Mouse (Mus musculus) heart, embryonic 14.5 days (tissue): ENCODE results near the gene Gm266. TPM values are rescaled to one million over a fixed set of nuclear protein-coding genes. Genes with fewer than 3 reads are reported as not detected.

Experiments
- ATAC-seq: fragments of 200-750 bp; cut with Nextera tagmentation; 2 replicates; pipeline ENCODE4 v1.8.0; 2017; ENCODE audit warnings: low read depth, moderate TSS enrichment; ENCODE audit not compliant: insufficient number of reproducible peaks, insufficient read depth, low FRiP score
- H3K27ac ChIP-seq, 2 experiments: fragments of 200-500 bp in 1 of 2; fragments of 300-500 bp in 1 of 2; sonication (generic) in 1 of 2; replicated peaks in 1 of 2; 2 replicates each; pipeline ENCODE4 v1.5.1; 2012 to 2014; ENCODE audit warnings: low read depth in 2 of 2, low read length in 2 of 2, control low read depth in 1 of 2, mild to moderate bottlenecking in 1 of 2, mixed read lengths in 1 of 2; ENCODE audit not compliant: control insufficient read depth in 1 of 2, insufficient read depth in 1 of 2
- H3K27me3 ChIP-seq: fragments of 300-500 bp; sonication (generic); 2 replicates; pipeline ENCODE4 v1.6.1; 2014; ENCODE audit warnings: mild to moderate bottlenecking, low read length, control low read depth; ENCODE audit not compliant: control insufficient read depth, insufficient read depth
- H3K36me3 ChIP-seq: fragments of 300-500 bp; sonication (generic); 2 replicates; pipeline ENCODE4 v1.6.1; 2014; ENCODE audit warnings: mild to moderate bottlenecking, control low read depth, low read length, mixed read lengths; ENCODE audit not compliant: control insufficient read depth, insufficient read depth
- H3K4me1 ChIP-seq, 2 experiments: fragments of 200-500 bp in 1 of 2; fragments of 300-500 bp in 1 of 2; sonication (generic) in 1 of 2; 2 replicates each; pipeline ENCODE4 v1.6.1; 2012 to 2014; ENCODE audit warnings: low read length in 2 of 2, control low read depth in 1 of 2, mixed read lengths in 1 of 2; ENCODE audit not compliant: control insufficient read depth in 2 of 2, insufficient read depth in 2 of 2
- H3K4me2 ChIP-seq: fragments of 300-500 bp; sonication (generic); 2 replicates; pipeline ENCODE4 v1.6.1; 2014; ENCODE audit warnings: mild to moderate bottlenecking, low read length
- H3K4me3 ChIP-seq, 2 experiments: fragments of 200-500 bp in 1 of 2; fragments of 300-500 bp in 1 of 2; sonication (generic) in 1 of 2; 2 replicates each; pipeline ENCODE4 v1.5.1; 2012 to 2014; ENCODE audit warnings: low read length in 2 of 2, mild to moderate bottlenecking in 2 of 2, control low read depth in 1 of 2, low read depth in 1 of 2, moderate library complexity in 1 of 2; ENCODE audit not compliant: control insufficient read depth in 1 of 2, insufficient read depth in 1 of 2
- H3K9ac ChIP-seq: fragments of 300-500 bp; sonication (generic); 2 replicates; pipeline ENCODE4 v1.6.1; 2014; ENCODE audit warnings: mild to moderate bottlenecking, low read length
- H3K9me3 ChIP-seq: fragments of 300-500 bp; sonication (generic); 2 replicates; pipeline ENCODE4 v1.6.1; 2016; ENCODE audit warnings: low read length, control low read depth; ENCODE audit not compliant: control insufficient read depth
- WGBS: fragments of 180-500 bp; shearing (Covaris S2); extraction: QIAGEN DNeasy Blood & Tissue Kit; methylation state at CpG from one replicate; pipeline ENCODE4 v1.1.7; 2014; 5-methylcytosine and 5-hydroxymethylcytosine counted together
- polyA plus RNA-seq: library from polyadenylated mRNA; unstranded; fragments of >200 nt; fragmentation: Nextera tagmentation; extraction: Ambion mirVana; gene quantifications from 2 replicates; pipeline ENCODE4 v1.2.1, GENCODE M21; 2014

Gm266 gene
- polyA plus RNA-seq, 1 experiment from 2014 or later: 1.4 TPM

GRCm38 (mm10) chr12:111446745-111447144 is 38.9 kb downstream of the Gm266 start:
- no peak overlapping the region for H3K4me2 ChIP-seq
- H3K4me3 ChIP-seq: no peak overlapping the region
- peaks cover 29 to 52% of the 10 kb centered on the region in 2 experiments for H3K4me1 ChIP-seq
- H3K27ac ChIP-seq: no peak overlapping the region
- 52% methylated on average over 5 of the region's 5 CpGs for WGBS
- no peak for ATAC-seq
- peaks cover 91% of the 10 kb centered on the region for H3K27me3 ChIP-seq
- no peaks in the 10 kb centered on the region for H3K9me3 ChIP-seq
- H3K9ac ChIP-seq: no peak overlapping the region
- H3K36me3 ChIP-seq: no peaks in the 10 kb centered on the region

- ATAC-seq: no peak
- H3K9me3 ChIP-seq: no peaks in the 10 kb centered on the region
- H3K27me3 ChIP-seq: peaks cover 91% of the 10 kb centered on the region
- no peak overlapping the region for H3K27ac ChIP-seq
- H3K9ac ChIP-seq: no peak overlapping the region
- H3K4me3 ChIP-seq: peak overlapping the region; percentile 4 to 27; a peak in 2 of 4 replicates
- H3K4me2 ChIP-seq: peak overlapping the region; percentile 56
- 17% methylated on average over 27 of the region's 27 CpGs for WGBS
- no peaks in the 10 kb centered on the region for H3K36me3 ChIP-seq
- peaks cover 29 to 52% of the 10 kb centered on the region in 2 experiments for H3K4me1 ChIP-seq
These were observed 39.6 kb downstream of the Gm266 start for GRCm38 (mm10) chr12:111445890-111446613.

GRCm38 (mm10) chr12:111445161-111445889 is 40.3 kb downstream of the Gm266 start:
- Histone ChIP-seq H3K36me3 (no peaks in the 10 kb centered on the region), H3K4me3 (peak overlapping the region; percentile 4 to 27; a peak in 2 of 4 replicates), H3K4me2 (peak overlapping the region; percentile 56), H3K9ac (no peak overlapping the region), H3K27me3 (peaks cover 88% of the 10 kb centered on the region), H3K4me1 (peaks cover 23 to 45% of the 10 kb centered on the region in 2 experiments), H3K9me3 (no peaks in the 10 kb centered on the region), H3K27ac (no peak overlapping the region)
- WGBS: 10% methylated on average over 45 of the region's 52 CpGs
- no peak for ATAC-seq

GRCm38 (mm10) chr12:111443921-111444831 is 41.4 kb downstream of the Gm266 start:
- peaks cover 83% of the 10 kb centered on the region for H3K27me3 ChIP-seq
- ATAC-seq: no peak
- H3K27ac ChIP-seq: no peak overlapping the region
- peak overlapping the region; percentile 85 for H3K4me2 ChIP-seq
- no peaks in the 10 kb centered on the region for H3K9me3 ChIP-seq
- 48% methylated on average over 10 of the region's 10 CpGs for WGBS
- peaks cover 13 to 34% of the 10 kb centered on the region in 2 experiments for H3K4me1 ChIP-seq
- H3K9ac ChIP-seq: no peak overlapping the region
- no peak overlapping the region for H3K4me3 ChIP-seq
- no peaks in the 10 kb centered on the region for H3K36me3 ChIP-seq

- H3K4me2 ChIP-seq: peak overlapping the region; percentile 85
- H3K27ac ChIP-seq: 0 out of 4 replicates have a peak overlapping the region, but pooled peaks of 1 of the 2 experiments have one; percentile 19
- H3K36me3 ChIP-seq: no peaks in the 10 kb centered on the region
- H3K9ac ChIP-seq: peak overlapping the region; percentile 65
- peaks cover 83% of the 10 kb centered on the region for H3K27me3 ChIP-seq
- no peak for ATAC-seq
- peaks cover 9 to 24% of the 10 kb centered on the region in 2 experiments for H3K4me1 ChIP-seq
- no peaks in the 10 kb centered on the region for H3K9me3 ChIP-seq
- H3K4me3 ChIP-seq: peak overlapping the region; percentile 36 to 48
- 28% methylated on average over 15 of the region's 15 CpGs for WGBS
These were observed 42.4 kb downstream of the Gm266 start for GRCm38 (mm10) chr12:111443011-111443870.

- no peaks in the 10 kb centered on the region for H3K9me3 ChIP-seq
- no peaks in the 10 kb centered on the region for H3K36me3 ChIP-seq
- peak within 1 kb of the TSS; percentile 36 to 48 for H3K4me3 ChIP-seq
- 0 out of 4 replicates have a peak within 1 kb of the TSS, but pooled peaks of 1 of the 2 experiments have one; percentile 19 for H3K27ac ChIP-seq
- under 1% methylated on average over 48 of the region's 48 CpGs for WGBS
- H3K4me1 ChIP-seq: peaks cover 9 to 21% of the 10 kb centered on the region in 2 experiments
- peaks cover 78% of the 10 kb centered on the region for H3K27me3 ChIP-seq
- peak within 1 kb of the TSS; percentile 85 for H3K4me2 ChIP-seq
- ATAC-seq: peak; percentile 75
- H3K9ac ChIP-seq: peak within 1 kb of the TSS; percentile 65
These were observed 43.2 kb downstream of the Gm266 start, which contains the start of gene Tnfaip2 for GRCm38 (mm10) chr12:111442309-111443010. TSS of gene Tnfaip2 (plus strand) at chr12:111442469.
